Mouse (Mus musculus) gonadal fat pad, adult 2 months (tissue): ENCODE results near the gene Slmap. TPM values are rescaled to one million over a fixed set of nuclear protein-coding genes. Genes with fewer than 3 reads are reported as not detected.
"Not testable (repeated sequence)": the region's sequence is repeated elsewhere in the genome, so short reads cannot be mapped to it uniquely, and the experiment has no call there.

Experiments used
- DNase-seq: peaks from one replicate; pipeline ENCODE4 v3.0.0-alpha.2; 2012; ENCODE audit warnings: low read depth
- polyA plus RNA-seq: library from polyadenylated mRNA; depleted of rRNA; stranded (reverse); fragments of >200 nt; gene quantifications from 2 replicates; pipeline ENCODE4 v1.2.3, GENCODE M21; 2012

Slmap gene
- polyA plus RNA-seq, 1 experiment, result 24.5 TPM

- no peak for DNase-seq
Observed at GRCm38 (mm10) chr14:26532752-26533151, 2.0 kb downstream of the Slmap start.

DNA sequence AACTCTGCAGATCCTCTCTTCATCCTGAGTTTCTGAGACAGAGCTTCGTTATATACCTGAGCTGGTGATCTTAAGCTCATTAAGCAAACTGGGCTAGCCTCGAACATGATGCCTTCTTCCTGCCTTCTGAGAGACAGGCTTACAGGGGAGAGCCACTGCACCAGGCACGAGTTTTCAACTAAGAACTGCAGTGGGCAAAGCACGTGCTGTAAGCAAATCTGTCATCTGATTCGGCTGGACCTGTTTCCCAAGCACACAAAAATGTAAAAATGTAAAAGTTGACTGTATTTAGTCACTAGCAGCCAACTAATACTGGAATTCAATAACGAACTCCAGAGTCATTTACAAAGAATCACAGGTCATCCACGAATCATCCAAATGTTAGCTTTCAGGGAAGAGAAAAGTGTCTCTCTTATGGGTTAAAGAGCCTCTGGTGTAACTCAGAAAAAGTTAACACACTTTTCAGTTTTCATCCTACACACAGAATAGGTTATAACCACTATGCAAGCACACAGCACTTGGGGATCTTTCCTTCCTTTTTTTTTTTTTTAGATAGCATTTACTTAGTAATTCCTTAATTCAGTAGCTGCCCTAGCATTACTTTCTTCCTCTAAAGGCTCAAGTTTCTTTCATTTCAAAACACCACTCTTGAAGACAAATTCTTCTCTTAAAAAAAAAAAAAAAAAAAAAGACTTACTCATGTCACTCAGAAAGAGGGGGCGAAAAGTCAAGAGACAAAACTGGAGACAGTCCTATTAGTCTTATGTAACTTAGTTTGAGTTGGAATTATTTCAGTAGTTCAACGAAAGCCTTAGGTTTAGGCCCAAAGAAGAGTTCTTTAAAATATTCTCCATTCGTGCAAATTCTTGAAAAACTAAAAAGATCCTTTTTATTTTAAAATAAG, 3.1 kb downstream of the Slmap start:
- DNase-seq, result no peak

GRCm38 (mm10) chr14:26530350-26530749, 4.4 kb downstream of the Slmap start:
- no peak for DNase-seq

DNA sequence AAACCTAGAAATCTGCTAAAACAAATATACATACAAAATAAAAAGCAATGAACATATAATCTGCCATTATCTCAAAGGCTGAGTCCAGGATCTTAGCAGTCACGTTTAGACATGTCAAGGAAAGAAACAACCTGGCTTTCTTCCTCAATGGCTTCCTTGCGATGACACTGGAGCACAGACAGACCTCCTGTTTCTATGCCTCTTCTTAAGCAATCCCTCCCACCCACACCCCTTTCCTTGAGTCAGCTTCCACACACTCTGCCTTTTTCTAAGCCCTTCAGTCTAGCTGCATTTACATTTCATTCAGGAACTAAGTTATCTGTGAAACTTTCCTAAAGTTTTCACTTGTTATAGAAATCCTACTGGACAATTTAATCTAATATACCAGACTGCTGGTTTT, 6.4 kb downstream of the Slmap start:
- DNase-seq, result no peak

DNA sequence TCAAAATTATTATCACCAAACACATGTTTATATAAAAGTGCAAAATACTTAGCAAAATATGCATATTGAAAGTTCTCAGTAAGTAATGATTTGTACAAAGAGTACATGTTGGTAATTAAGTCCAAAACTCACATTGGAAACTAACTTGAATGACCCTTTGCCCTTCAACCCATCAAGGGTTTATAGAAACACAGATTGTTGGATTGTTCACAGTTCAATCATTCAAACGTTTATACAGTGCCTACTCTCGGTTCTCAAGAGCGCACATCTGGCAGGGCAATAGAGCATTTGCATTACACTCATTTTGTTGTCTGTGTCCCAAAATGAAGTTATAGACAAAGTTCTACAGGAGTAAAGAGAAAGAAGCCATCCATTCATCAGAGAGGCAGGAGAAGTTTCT, 8.8 kb downstream of the Slmap start:
- DNase-seq, result no peak

DNA sequence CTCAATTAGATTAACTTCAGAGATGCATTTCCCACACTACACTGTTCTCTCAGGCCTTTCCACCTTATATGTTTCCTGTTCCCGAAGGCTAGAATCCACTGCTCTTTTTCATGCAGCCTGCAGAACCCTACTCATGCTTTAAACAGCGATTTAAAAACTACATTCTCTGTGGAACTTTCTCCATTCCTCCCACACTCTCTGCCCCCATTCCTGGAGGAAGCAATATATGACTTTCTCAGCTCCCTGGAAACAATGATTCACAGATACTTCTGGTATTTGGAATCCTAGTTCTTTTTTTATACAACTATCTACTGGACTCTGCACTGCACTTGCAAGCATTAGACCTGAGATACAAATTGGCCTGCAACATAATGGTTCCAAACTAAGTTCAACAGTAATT, 11.6 kb downstream of the Slmap start:
- no peak for DNase-seq

GRCm38 (mm10) chr14:26519831-26520230, 14.9 kb downstream of the Slmap start:
- no peak for DNase-seq

- no peak for DNase-seq
Observed at GRCm38 (mm10) chr14:26517843-26518242, 16.9 kb downstream of the Slmap start.

- DNase-seq, result not testable (repeated sequence)
Observed at GRCm38 (mm10) chr14:26516232-26516631, 18.5 kb downstream of the Slmap start.

- no peak for DNase-seq
Observed at GRCm38 (mm10) chr14:26515802-26516201, 18.9 kb downstream of the Slmap start.

GRCm38 (mm10) chr14:26510545-26510944, 24.2 kb downstream of the Slmap start:
- DNase-seq, result no peak

GRCm38 (mm10) chr14:26508150-26508549, 26.6 kb downstream of the Slmap start:
- DNase-seq, result no peak

DNA sequence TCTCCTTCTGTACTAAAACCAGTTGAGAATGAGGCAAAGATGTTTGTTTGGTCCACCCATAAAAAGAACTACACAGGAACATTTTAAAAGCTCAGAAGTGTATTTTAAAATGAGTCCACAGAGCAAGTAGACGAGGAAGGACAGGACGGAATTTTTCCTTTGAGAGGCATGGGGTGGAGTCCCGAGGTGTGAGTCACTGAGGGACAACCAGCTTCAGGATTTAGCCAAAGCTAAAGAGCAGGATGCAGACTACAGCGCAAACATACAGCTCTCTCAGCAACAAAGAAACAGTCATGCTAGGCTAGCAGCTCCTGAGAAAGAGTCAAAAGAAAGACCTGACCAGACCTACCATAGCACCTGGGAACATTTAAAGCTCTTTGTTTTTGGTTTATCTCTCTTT, 27.4 kb downstream of the Slmap start:
- no peak for DNase-seq

GRCm38 (mm10) chr14:26504541-26504940, 30.2 kb downstream of the Slmap start:
- DNase-seq, result no peak

GRCm38 (mm10) chr14:26500136-26500933, 34.4 kb downstream of the Slmap start:
- DNase-seq, result no peak

DNA sequence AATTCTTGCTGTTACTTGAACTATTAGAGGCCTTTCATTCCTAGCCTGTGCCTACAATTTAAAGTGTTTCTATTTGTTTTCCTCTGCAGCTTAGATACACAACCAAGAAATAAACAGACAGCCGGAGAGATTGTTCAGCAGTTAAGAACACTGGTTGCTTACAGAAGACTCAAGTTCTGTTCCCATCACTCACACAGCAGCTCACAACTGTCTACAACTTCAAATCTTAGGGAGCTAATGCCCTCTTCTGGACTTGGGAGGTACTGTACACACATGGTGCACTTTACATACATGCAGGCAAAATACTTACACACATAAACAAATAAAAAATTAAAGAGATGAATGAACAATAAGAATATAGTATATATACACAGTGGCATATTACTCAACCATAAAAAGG, 39.7 kb downstream of the Slmap start:
- DNase-seq, result no peak

- no peak for DNase-seq
Observed at GRCm38 (mm10) chr14:26491150-26491549, 43.6 kb downstream of the Slmap start.

GRCm38 (mm10) chr14:26488329-26489020, 46.3 kb downstream of the Slmap start:
- no peak for DNase-seq

- no peak for DNase-seq
Observed at GRCm38 (mm10) chr14:26486416-26487198, 48.1 kb downstream of the Slmap start.

GRCm38 (mm10) chr14:26481457-26481856, 53.3 kb downstream of the Slmap start:
- DNase-seq, result no peak

GRCm38 (mm10) chr14:26477738-26478137, 57.0 kb downstream of the Slmap start:
- no peak for DNase-seq
